Mouse (Mus musculus) stomach, embryonic 16.5 days (tissue): Measurements from ENCODE around the gene Fam178b. TPM values are rescaled to one million over a fixed set of nuclear protein-coding genes. Genes with fewer than 3 reads are reported as not detected.

ENCODE experiments used
- ATAC-seq: fragments of 200-750 bp; cut with Nextera tagmentation; 2 replicates; pipeline ENCODE4 v1.8.0; 2017; ENCODE audit warnings: moderate number of reproducible peaks, moderate TSS enrichment; ENCODE audit not compliant: insufficient read depth, low FRiP score
- H3K27ac ChIP-seq: fragments of 300-500 bp; sonication (generic); 2 replicates; pipeline ENCODE4 v1.5.1; 2014; ENCODE audit warnings: low read length
- H3K27me3 ChIP-seq: fragments of 300-500 bp; sonication (generic); 2 replicates; pipeline ENCODE4 v1.6.1; 2014; ENCODE audit warnings: low read length, control low read depth, mixed read lengths; ENCODE audit not compliant: control insufficient read depth, insufficient read depth
- H3K36me3 ChIP-seq: fragments of 300-500 bp; sonication (generic); 2 replicates; pipeline ENCODE4 v1.6.1; 2014; ENCODE audit warnings: low read length; ENCODE audit not compliant: control insufficient read depth, insufficient read depth
- H3K4me1 ChIP-seq: fragments of 300-500 bp; sonication (generic); 2 replicates; pipeline ENCODE4 v1.6.1; 2014; ENCODE audit warnings: low read length, control low read depth, mixed read lengths; ENCODE audit not compliant: control insufficient read depth, insufficient read depth
- H3K4me2 ChIP-seq: fragments of 300-500 bp; sonication (generic); 2 replicates; pipeline ENCODE4 v1.6.1; 2014; ENCODE audit warnings: low read depth, low read length, mixed read lengths
- H3K4me3 ChIP-seq: fragments of 300-500 bp; sonication (generic); replicated peaks from 2 replicates; pipeline ENCODE4 v1.5.1; 2014; ENCODE audit warnings: mild to moderate bottlenecking, low read length
- H3K9ac ChIP-seq: fragments of 300-500 bp; sonication (generic); 2 replicates; pipeline ENCODE4 v1.6.1; 2014; ENCODE audit warnings: low read length
- H3K9me3 ChIP-seq: fragments of 300-500 bp; sonication (generic); replicated peaks from 2 replicates; pipeline ENCODE4 v1.6.1; 2016; ENCODE audit warnings: low read length, control low read depth; ENCODE audit not compliant: control insufficient read depth
- WGBS: fragments of 180-500 bp; shearing (Covaris S2); extraction: QIAGEN DNeasy Blood & Tissue Kit; methylation state at CpG from one replicate; pipeline ENCODE4 v1.1.7; 2014; 5-methylcytosine and 5-hydroxymethylcytosine counted together
- polyA plus RNA-seq: library from polyadenylated mRNA; unstranded; fragments of >200 nt; fragmentation: Nextera tagmentation; extraction: Ambion mirVana; gene quantifications from 2 replicates; pipeline ENCODE4 v1.2.1, GENCODE M21; 2015

Fam178b gene
- polyA plus RNA-seq, 1 experiment from 2014 or later, result 0.50 TPM

- Histone ChIP-seq H3K27ac (peak overlapping the region; percentile 98), H3K4me1 (peaks cover 51% of the 10 kb centered on the region), H3K9me3 (no peaks in the 10 kb centered on the region), H3K4me2 (peak overlapping the region; percentile 39), H3K36me3 (no peaks in the 10 kb centered on the region), H3K4me3 (peak overlapping the region; percentile 27), H3K9ac (peak overlapping the region; percentile 68), H3K27me3 (no peaks in the 10 kb centered on the region)
- peak; percentile 76 for ATAC-seq
- WGBS, result 19% methylated on average over 6 of the region's 6 CpGs
Measured at GRCm38 (mm10) chr1:36579974-36580383, 103.0 kb downstream of the Fam178b start.

DNA sequence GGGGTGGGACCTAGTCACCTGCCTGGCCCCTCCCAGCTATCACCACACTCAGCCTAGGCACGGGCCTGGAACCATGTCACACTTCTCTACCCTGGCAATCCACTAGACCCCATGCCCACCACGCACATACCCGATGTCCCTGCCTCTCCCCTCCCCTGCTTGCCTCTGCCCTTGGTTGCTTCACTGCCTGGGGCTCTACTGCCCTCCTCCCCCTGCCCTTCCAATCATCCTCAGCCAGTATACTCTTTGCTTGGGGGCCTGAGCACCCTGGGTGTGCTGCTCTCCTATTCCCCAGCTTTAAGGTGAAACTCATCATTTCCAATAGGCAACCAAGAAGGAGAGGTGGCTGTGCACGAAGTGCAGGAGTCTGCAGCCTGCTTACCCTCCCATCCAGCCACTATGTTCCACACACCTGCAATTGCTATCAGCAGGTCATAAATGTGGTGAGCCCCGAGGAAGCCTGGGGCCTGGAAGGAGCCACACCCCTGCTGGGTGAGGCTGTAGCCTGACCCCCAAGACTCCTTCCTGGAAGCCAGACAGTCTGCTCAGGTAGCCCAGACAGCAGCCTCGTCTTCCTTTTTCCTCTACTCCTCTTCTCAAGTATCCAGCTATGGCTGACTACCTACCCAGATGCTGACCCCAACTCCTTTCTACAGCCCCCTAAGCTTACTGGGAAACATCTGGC is 105.8 kb downstream of the Fam178b start:
- Histone ChIP-seq H3K4me2 (no peak overlapping the region), H3K36me3 (no peaks in the 10 kb centered on the region), H3K27me3 (no peaks in the 10 kb centered on the region), H3K4me1 (peaks cover 63% of the 10 kb centered on the region), H3K9me3 (no peaks in the 10 kb centered on the region), H3K27ac (no peak overlapping the region), H3K9ac (no peak overlapping the region), H3K4me3 (no peak overlapping the region)
- ATAC-seq, result 0 out of 2 replicates have a peak, but pooled peaks have one; percentile 10
- WGBS, result 56% methylated on average over 6 of the region's 6 CpGs

DNA sequence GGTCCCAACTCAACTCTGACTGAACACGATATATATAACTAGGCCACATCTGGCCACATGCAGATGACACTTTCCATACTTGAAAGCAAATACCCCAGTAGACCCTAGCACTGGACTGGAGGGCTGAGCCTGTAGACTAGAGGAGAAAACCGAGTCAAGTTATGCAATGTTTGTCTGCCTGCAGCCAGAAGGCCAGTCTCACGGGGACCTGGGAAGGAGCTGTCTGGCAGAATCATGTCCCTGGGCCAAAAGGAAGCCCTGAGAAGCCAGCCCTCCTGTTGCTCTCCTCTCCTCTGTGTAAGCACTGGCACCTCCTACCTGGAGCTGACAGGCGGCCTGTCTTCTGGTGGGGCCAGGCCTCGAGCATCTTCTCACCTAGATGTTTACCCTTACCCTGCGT is 107.6 kb downstream of the Fam178b start:
- Histone ChIP-seq H3K27me3 (no peaks in the 10 kb centered on the region), H3K27ac (0 out of 2 replicates have a peak overlapping the region, but pooled peaks have one; percentile 13), H3K4me3 (no peak overlapping the region), H3K9ac (no peak overlapping the region), H3K4me1 (peaks cover 52% of the 10 kb centered on the region), H3K36me3 (no peaks in the 10 kb centered on the region), H3K4me2 (no peak overlapping the region), H3K9me3 (no peaks in the 10 kb centered on the region)
- no peak for ATAC-seq
- 52% methylated on average over 6 of the region's 6 CpGs for WGBS

DNA sequence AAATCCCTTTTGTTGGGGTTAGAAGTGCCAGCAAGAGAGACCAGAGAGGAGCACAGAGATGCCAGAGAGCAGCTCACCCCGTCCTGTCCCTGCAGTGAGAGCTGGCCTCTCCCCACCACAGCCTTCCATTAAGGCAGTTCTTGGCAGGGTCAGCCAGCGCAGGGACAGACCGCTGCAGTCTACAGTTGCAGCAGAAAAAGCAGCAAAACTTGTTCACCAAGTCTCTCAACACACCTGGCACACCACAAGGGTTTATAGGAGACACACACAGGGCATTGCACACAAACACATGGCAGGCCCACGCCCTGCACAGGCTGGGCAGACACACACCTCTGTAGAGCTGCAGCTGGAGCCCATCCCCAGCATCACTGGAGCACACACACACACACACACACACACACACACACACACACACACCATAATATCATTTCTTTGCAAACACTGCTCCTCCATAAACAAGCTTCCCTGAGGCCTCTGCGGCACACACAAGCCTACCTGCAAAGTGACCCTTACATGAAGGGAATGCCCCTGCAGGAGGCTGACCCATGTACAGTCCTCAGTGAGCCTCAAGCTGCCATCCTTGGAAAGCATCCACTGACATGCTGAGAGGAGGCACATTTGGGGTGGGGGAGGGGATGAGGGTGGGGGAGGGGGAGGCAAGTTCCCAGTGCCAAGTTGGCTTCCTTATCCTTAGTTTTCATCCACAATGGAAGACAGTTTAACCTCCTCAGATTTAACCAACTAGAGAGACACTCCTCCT is 108.6 kb downstream of the Fam178b start:
- H3K4me1 ChIP-seq, result peaks cover 52% of the 10 kb centered on the region
- peak; percentile 38; the same call in 1 of the 2 replicates for ATAC-seq

DNA sequence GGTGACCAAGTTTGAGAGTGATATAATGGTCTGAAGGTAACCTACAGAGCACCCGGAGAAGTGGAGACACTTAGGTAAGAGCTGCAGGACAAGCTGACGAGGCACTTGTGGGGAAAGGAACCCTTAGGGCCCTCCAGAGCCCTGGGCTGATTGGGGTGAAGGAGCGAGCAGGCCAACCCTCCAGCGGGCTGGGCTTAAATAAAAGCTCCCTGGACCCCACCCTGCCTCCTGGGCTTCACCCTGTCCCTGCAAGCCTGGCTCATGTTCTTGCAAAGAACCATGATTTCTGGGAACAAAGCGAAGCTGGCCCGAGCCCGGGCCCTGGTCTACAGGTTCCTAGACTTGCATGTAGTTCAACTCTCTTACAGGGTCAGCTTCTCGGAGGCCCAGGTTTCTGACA is 109.5 kb downstream of the Fam178b start:
- Histone ChIP-seq H3K9me3 (no peaks in the 10 kb centered on the region), H3K27ac (peak overlapping the region; percentile 92), H3K36me3 (no peaks in the 10 kb centered on the region), H3K4me1 (peaks cover 57% of the 10 kb centered on the region), H3K27me3 (no peaks in the 10 kb centered on the region), H3K4me3 (no peak overlapping the region), H3K9ac (peak overlapping the region; percentile 44), H3K4me2 (no peak overlapping the region)
- no peak for ATAC-seq
- WGBS, result 53% methylated on average over 8 of the region's 8 CpGs

More for the DNA sequence above, 108.6 kb downstream of the Fam178b start:
- Histone ChIP-seq H3K36me3 (no peaks in the 10 kb centered on the region), H3K9me3 (no peaks in the 10 kb centered on the region), H3K27ac (peak overlapping the region; percentile 92), H3K9ac (peak overlapping the region; percentile 44), H3K4me3 (no peak overlapping the region), H3K27me3 (no peaks in the 10 kb centered on the region), H3K4me2 (no peak overlapping the region)
- 61% methylated on average over 5 of the region's 5 CpGs for WGBS

GRCm38 (mm10) chr1:36572709-36573108 is 110.3 kb downstream of the Fam178b start:
- H3K4me1 ChIP-seq, result peaks cover 59% of the 10 kb centered on the region
- H3K9ac ChIP-seq, result no peak overlapping the region
- no peaks in the 10 kb centered on the region for H3K9me3 ChIP-seq
- H3K27me3 ChIP-seq, result no peaks in the 10 kb centered on the region
- no peak overlapping the region for H3K4me3 ChIP-seq
- no peak for ATAC-seq
- H3K36me3 ChIP-seq, result no peaks in the 10 kb centered on the region
- WGBS, result 85% methylated on average over 1 of the region's 1 CpGs
- peak overlapping the region; percentile 92 for H3K27ac ChIP-seq
- H3K4me2 ChIP-seq, result no peak overlapping the region

GRCm38 (mm10) chr1:36572140-36572700 is 110.8 kb downstream of the Fam178b start:
- ATAC-seq, result no peak
- H3K4me1 ChIP-seq, result peaks cover 59% of the 10 kb centered on the region
- no peak overlapping the region for H3K4me3 ChIP-seq
- no peaks in the 10 kb centered on the region for H3K27me3 ChIP-seq
- no peaks in the 10 kb centered on the region for H3K36me3 ChIP-seq
- 56% methylated on average over 2 of the region's 2 CpGs for WGBS
- H3K9me3 ChIP-seq, result no peaks in the 10 kb centered on the region
- H3K4me2 ChIP-seq, result no peak overlapping the region
- 0 out of 2 replicates have a peak overlapping the region, but pooled peaks have one; percentile 1 for H3K9ac ChIP-seq
- peak overlapping the region; percentile 92; the same call in 1 of the 2 replicates for H3K27ac ChIP-seq

- no peak overlapping the region; the same call in 1 of the 2 replicates for H3K27ac ChIP-seq
- 0 out of 2 replicates have a peak overlapping the region, but pooled peaks have one; percentile 1 for H3K9ac ChIP-seq
- no peaks in the 10 kb centered on the region for H3K27me3 ChIP-seq
- H3K9me3 ChIP-seq, result no peaks in the 10 kb centered on the region
- ATAC-seq, result no peak
- H3K4me3 ChIP-seq, result no peak overlapping the region
- H3K4me1 ChIP-seq, result peaks cover 57% of the 10 kb centered on the region
- H3K36me3 ChIP-seq, result no peaks in the 10 kb centered on the region
- WGBS, result 43% methylated on average over 6 of the region's 6 CpGs
- no peak overlapping the region for H3K4me2 ChIP-seq
Measured at GRCm38 (mm10) chr1:36571627-36572026, 111.4 kb downstream of the Fam178b start.

DNA sequence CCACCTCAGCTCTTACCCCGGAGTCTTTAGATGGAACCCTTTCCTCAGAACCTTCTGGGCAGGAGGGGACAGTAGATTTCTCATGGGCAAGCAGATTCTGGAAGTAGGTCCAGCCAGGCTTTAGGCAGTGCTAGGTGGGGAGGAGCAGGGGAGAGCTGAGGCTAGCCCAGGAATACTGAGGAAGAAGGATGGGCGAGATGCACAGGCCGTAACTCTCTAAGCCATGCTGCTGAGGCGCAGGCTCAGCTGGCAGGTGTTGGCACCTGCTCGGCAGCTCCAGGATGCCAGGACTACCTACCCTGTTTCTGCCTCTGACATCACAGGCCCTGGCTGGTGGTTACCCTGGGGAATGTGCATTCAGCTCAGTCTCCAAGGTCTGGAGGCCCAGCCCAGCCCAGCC is 112.7 kb downstream of the Fam178b start:
- ATAC-seq, result no peak
- Histone ChIP-seq H3K9ac (peak overlapping the region; percentile 27; the same call in 1 of the 2 replicates), H3K4me1 (peaks cover 46% of the 10 kb centered on the region), H3K4me2 (no peak overlapping the region), H3K9me3 (no peaks in the 10 kb centered on the region), H3K27ac (peak overlapping the region; percentile 70; the same call in 1 of the 2 replicates), H3K4me3 (no peak overlapping the region), H3K36me3 (no peaks in the 10 kb centered on the region), H3K27me3 (no peaks in the 10 kb centered on the region)
- WGBS, result 84% methylated on average over 5 of the region's 5 CpGs
